Mouse (Mus musculus): ENCODE data around the gene Midn.

The Midn gene

GRCm38 (mm10) chr10:80144864-80145838, 2.9 kb upstream of the Midn start:
- DNase-seq, result peak; percentile 81

DNA sequence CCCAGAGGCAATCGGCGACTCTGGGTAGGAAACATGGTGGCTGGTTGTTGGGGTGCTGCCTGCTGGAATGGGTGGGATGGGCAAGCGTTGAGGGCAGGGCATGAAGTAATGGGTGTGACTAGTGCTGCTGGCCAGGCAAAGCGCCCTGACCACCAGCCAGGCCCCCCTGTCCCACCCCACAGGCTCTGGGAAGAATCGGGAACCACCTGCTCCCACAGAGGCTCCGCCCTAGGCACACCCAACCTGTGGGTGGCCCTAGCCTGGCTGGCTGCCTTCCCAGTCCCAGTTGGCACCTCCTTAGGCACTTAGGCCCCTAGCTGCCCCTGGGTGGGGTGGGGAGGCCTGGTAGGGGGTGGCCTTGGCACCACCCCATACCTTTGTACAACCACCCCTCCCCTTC, 2.2 kb upstream of the Midn start:
- no peak for DNase-seq

DNA sequence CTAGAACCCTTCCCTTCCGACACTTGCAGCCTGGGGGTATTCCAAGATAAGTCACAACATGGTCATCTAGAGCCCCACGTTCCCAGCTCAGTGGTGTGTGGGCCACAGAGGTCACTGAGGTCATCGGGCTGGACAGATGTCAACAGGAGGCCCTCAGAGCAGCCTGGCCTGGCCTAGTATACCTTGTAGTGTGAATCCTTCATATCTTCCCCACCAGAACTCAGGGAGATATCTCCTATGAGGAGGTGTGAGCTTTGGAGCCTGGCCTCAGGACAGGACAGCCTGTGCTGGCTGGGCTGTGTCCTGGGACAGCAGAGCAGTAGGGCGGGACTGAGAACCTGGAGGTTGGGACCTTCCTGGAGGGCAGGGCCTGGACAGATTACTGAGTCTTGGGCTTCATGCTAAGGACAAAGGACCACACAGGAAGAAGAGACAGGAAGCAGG, 1.5 kb upstream of the Midn start:
- DNase-seq, result no peak

GRCm38 (mm10) chr10:80147146-80147718, 840 bp upstream of the Midn start:
- no peak for DNase-seq

DNA sequence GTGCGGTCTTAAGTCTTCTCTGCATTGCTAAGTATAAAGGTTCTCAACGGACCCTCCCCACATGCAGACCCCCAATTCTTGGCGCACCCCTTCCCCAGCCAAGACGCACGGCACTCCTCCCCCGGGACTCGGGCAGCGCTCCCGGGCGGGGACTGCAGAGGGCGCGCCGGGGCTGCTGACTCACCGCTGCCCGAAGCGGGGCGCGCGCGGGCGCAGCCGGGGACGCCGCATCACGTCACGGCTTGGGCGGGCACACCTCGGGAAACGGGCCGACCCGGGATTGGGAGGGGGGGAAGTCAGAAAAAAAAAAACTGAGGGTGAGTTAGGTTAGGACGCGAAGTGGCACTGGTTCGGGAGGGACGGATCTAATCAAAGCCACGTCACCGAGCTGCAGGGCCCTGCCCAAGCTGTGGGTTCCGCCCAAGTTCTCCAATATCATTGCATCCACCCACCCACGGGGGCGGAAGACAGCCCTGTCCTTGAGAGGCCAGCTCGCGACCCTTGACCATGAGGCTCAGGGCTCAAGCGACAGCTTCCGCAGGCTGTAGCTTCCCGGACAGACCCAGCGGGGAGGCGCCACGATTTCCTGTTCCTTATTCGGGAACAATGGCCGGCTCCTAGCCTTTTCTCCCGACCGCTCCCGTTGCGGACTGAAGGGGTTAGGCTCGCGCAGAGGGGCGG, 678 bp downstream of the Midn start:
- DNase-seq, result peak; percentile 94

- DNase-seq, result peak; percentile 95
Measured at GRCm38 (mm10) chr10:80149291-80150225, 1.5 kb downstream of the Midn start.

GRCm38 (mm10) chr10:80150226-80151210, 2.4 kb downstream of the Midn start:
- peak; percentile 75 for DNase-seq

DNA sequence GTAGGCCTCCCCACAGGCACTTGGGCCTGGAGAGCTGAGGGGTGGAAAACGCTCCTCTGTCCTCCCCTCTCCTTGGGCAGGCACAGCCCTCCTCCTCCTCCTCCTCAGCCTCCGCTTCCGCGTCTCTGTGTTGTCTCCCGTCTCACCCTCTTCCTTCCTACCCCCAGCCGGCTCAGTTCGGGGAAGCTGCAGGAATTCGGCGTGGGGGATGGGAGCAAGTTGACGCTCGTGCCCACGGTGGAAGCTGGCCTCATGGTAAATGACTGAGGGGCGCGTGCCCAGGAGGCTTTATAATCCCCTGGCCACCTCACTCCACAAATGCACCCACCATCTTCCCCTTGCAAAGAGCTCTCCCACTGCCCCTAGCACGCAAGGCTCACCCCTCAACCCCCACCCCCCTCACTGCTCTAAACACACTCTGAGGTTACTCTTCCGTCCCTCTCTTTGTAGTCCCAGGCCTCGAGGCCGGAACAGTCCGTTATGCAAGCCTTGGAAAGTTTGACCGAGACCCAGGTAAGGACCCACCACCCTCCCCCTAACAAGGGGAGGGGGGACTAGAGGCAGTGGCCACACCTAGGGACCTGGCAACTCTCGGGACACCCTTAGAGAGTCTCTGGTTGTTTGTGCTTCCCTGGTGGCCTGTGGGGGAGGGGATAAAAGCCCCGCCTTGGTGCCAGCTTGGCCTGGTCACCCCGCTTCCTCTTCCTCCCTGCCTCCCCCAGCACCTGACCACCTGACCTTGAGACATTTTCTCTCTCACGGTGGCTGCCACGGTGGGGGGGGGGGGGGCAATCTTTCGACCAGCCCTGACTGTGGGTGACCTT, 3.4 kb downstream of the Midn start:
- no peak for DNase-seq

GRCm38 (mm10) chr10:80152071-80152872, 4.2 kb downstream of the Midn start:
- no peak for DNase-seq

- no peak for DNase-seq
Measured at GRCm38 (mm10) chr10:80152873-80153260, 4.8 kb downstream of the Midn start.

DNA sequence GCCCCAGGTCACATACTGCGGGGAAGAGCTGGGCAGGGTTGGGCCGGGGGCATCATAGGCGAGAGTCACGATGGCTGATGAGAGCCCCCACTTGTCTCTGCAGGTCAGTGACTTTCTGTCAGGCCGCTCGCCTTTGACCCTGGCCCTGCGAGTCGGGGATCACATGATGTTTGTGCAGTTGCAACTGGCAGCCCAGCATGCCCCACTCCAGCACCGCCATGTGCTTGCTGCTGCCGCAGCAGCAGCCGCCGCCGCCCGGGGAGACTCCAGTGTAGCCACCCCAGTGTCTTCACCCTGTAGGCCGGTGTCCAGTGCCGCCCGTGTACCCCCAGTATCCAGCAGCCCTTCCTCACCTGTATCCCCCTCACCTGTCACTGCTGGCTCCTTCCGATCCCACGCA, 5.6 kb downstream of the Midn start:
- DNase-seq, result no peak

DNA sequence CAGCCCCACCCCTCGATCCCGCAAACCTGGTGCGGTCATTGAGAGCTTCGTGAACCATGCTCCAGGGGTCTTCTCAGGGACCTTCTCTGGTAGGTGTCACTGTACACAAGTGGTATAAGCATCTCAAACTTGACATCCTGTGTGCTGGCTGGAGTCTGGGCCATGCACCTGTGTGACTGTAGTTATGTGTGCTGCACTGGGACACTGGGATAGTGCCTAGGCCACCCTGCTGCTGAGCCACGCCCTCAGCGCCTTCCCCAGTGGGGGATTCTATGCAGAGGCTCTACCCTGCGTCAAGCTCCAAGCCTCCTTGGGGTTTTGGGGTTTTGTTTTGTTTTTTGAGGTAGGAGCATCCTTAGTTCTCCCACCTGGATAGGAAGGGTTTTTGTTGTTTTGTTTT, 6.3 kb downstream of the Midn start:
- DNase-seq, result no peak

GRCm38 (mm10) chr10:80155277-80155676, 7.2 kb downstream of the Midn start:
- DNase-seq, result no peak

GRCm38 (mm10) chr10:80156002-80156751, 8.1 kb downstream of the Midn start:
- no peak for DNase-seq

GRCm38 (mm10) chr10:80156752-80157053, 8.6 kb downstream of the Midn start:
- no peak for DNase-seq

DNA sequence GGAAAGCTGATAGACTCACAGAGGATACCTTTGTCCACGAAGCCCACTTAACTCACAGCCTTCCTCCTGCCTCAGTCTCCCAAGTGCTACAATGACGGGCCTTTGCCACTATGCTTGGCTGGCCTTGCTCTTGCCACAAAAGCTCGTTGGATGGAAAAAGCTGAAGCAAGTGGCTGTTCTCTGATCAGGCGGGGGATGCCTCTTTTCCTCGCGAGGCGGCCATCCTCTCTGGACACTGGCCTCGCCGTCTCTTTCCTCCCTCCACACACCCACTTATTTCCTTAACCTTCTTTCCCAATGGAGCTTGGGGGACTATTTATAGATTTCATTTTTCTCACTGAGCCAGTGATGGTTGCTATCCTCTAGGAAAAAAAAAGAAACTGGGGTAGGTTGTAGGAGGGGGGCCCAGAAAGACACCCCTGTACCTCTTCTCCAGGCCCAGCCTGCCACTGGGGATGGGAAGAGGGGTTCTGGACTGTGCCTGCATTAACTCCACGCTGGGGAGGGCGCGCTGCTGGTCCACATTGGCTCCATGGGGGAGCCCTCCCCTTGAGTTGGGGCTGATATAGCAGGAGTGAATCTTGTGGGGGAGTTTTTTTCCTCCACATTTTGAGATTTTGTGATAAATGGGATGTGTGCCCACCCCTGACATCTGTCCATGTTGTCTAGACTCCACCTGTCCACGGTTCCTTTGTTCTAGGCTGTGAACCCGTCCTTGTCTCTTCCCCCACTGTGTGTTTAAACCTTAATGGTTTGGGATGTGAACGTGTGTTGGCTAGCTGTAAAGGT, 9.3 kb downstream of the Midn start:
- no peak for DNase-seq

- no peak for DNase-seq
Measured at GRCm38 (mm10) chr10:80158307-80158986, 10.4 kb downstream of the Midn start.

Measured in cerebellum, adult 11 months (tissue).